Mouse (Mus musculus) midbrain, embryonic 12.5 days (tissue): ENCODE measurements at regions not wholly inside any gene's neighbourhood (a gene's known extent, or its start where the extent isn't known, plus 50 kb on each side); places are given as distances from the start of the nearest gene placed in this dataset.

Experiments
- ATAC-seq: fragments of 200-750 bp; cut with Nextera tagmentation; 2 replicates; pipeline ENCODE4 v1.8.0; 2017; ENCODE audit warnings: low read depth, moderate TSS enrichment, moderate library complexity; ENCODE audit not compliant: low FRiP score
- H3K27ac ChIP-seq: fragments of 300-500 bp; sonication (generic); replicated peaks from 2 replicates; pipeline ENCODE4 v1.5.1; 2016; ENCODE audit warnings: mild to moderate bottlenecking
- H3K27me3 ChIP-seq: fragments of 300-500 bp; sonication (generic); 2 replicates; pipeline ENCODE4 v1.6.1; 2016; ENCODE audit warnings: mild to moderate bottlenecking
- H3K36me3 ChIP-seq: fragments of 300-500 bp; sonication (generic); 2 replicates; pipeline ENCODE4 v1.6.1; 2016
- H3K4me1 ChIP-seq: fragments of 300-500 bp; sonication (generic); 2 replicates; pipeline ENCODE4 v1.6.1; 2016
- H3K4me2 ChIP-seq: fragments of 300-500 bp; sonication (generic); replicated peaks from 2 replicates; pipeline ENCODE4 v1.6.1; 2016; ENCODE audit warnings: mild to moderate bottlenecking, moderate library complexity
- H3K4me3 ChIP-seq: fragments of 300-500 bp; sonication (generic); 2 replicates; pipeline ENCODE4 v1.5.1; 2016; ENCODE audit warnings: mild to moderate bottlenecking
- H3K9ac ChIP-seq: fragments of 300-500 bp; sonication (generic); replicated peaks from 2 replicates; pipeline ENCODE4 v1.6.1; 2016; ENCODE audit warnings: mild to moderate bottlenecking, moderate library complexity
- H3K9me3 ChIP-seq: fragments of 300-500 bp; sonication (generic); 2 replicates; pipeline ENCODE4 v1.6.1; 2016; ENCODE audit warnings: mild to moderate bottlenecking
- WGBS: fragments of 180-500 bp; shearing (Covaris S2); methylation state at CpG from one replicate; pipeline ENCODE4 v1.1.7; 2016; 5-methylcytosine and 5-hydroxymethylcytosine counted together

DNA sequence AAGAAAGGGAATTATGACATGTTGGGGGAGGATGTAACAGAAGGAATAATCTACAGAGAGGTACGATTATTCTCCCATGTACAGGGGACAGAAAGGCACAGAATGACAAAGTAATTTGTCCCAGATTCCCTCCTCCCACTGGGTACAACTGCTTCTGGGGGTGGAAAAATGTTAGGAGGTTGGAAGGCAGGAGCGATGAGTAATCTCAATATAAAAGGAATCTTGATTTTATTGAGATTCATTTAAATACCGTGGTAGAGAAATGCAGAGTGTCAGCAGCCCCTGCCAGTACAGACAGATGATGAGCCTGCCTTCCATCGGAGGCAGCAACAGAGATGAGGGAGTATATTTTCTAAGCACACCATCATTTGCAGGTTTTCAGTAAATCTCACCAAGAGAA is 107.1 kb upstream of the Dpt start:
- Histone ChIP-seq H3K4me2 (no peak overlapping the region), H3K36me3 (no peaks in the 10 kb centered on the region), H3K27me3 (no peaks in the 10 kb centered on the region), H3K4me1 (no peaks in the 10 kb centered on the region), H3K4me3 (no peak overlapping the region), H3K9ac (no peak overlapping the region), H3K9me3 (no peaks in the 10 kb centered on the region), H3K27ac (no peak overlapping the region)
- WGBS = 89% methylated on average over 4 of the region's 4 CpGs
- ATAC-seq = no peak

DNA sequence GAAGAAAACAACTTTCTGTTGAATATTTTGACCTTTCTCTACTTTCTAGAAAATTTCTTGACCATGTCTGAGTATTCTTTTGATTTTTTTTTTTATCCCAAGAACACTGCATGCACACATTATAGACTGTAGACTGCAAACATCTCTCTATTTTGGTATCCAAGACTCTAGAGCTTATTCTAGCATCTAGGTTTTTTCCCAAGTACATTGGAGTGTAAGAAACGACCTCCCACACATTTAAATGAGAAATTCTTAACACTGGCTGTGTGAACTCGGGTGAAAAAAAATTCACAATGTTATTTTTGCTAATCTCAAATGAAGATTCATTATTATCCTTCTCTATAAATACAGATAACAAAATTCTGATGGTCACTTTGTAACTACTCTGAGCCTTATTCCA is 112.0 kb upstream of the Dpt start:
- 73% methylated on average over 2 of the region's 2 CpGs for WGBS
- H3K27ac ChIP-seq = no peak overlapping the region
- H3K4me2 ChIP-seq = no peak overlapping the region
- H3K4me3 ChIP-seq = no peak overlapping the region
- no peaks in the 10 kb centered on the region for H3K4me1 ChIP-seq
- H3K9me3 ChIP-seq = no peaks in the 10 kb centered on the region
- no peak for ATAC-seq
- H3K36me3 ChIP-seq = no peaks in the 10 kb centered on the region
- no peaks in the 10 kb centered on the region for H3K27me3 ChIP-seq
- no peak overlapping the region for H3K9ac ChIP-seq

DNA sequence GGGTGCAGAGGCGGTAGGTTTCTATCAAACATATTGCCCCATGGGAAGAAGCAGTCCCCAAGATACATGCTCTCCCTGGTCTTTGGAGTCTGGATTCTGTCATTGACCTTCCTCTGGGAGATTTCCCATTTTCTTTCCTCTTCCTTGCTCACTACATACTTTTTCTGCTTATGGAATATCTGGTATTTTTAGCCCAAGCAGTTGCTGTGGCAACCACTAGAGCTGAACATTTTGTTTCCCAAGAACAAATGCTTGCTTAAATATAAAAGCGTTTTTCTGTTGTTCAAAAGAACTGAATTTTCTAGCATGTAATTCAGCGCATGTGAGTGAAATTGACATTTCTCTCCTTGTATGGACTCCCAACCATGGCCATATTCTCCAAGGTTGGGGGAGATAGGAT is 112.7 kb upstream of the Dpt start:
- Histone ChIP-seq H3K4me1 (no peaks in the 10 kb centered on the region), H3K9ac (no peak overlapping the region), H3K4me3 (no peak overlapping the region), H3K9me3 (no peaks in the 10 kb centered on the region), H3K36me3 (no peaks in the 10 kb centered on the region), H3K27ac (no peak overlapping the region), H3K27me3 (no peaks in the 10 kb centered on the region), H3K4me2 (no peak overlapping the region)
- no peak for ATAC-seq
- 96% methylated on average over 3 of the region's 3 CpGs for WGBS

DNA sequence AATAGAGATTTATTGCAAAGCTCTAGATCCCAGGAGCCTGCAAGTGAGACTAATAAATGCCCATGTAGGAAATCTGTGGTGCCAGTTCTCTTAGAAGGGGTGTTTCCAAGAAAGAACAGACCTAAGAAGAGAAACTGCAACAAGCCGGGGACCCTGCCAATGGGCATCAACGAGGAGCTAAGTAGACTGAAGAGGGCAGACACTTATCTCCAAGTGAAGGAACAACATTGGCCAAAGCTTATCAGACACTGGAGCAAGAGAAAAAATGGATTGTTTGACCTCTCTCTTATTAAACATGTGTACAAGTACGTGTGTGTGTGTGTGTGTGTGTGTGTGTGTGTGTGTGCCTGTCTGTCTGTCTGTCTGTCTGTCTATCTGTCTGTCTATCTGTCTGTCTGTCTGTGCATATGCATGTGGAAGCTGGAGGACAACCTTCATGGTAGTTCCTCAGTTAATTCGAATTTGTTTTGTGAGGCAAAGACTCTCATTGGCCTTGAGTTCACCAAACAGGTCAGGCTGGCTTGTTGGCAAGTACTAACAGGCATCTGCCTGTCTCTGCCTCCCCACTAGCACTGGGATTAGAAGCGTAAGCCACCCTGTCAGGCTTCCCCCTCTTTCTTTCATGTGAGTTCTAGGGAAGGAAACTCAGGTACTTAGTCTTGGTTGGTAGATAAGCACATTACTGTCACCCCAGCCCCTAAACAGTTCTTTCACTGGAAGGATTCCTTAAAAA is 113.4 kb upstream of the Dpt start:
- Histone ChIP-seq H3K27ac (no peak overlapping the region), H3K4me2 (no peak overlapping the region), H3K36me3 (no peaks in the 10 kb centered on the region), H3K27me3 (no peaks in the 10 kb centered on the region), H3K9me3 (no peaks in the 10 kb centered on the region), H3K4me3 (no peak overlapping the region), H3K9ac (no peak overlapping the region), H3K4me1 (no peaks in the 10 kb centered on the region)
- ATAC-seq = no peak
- WGBS = 76% methylated on average over 5 of the region's 5 CpGs

DNA sequence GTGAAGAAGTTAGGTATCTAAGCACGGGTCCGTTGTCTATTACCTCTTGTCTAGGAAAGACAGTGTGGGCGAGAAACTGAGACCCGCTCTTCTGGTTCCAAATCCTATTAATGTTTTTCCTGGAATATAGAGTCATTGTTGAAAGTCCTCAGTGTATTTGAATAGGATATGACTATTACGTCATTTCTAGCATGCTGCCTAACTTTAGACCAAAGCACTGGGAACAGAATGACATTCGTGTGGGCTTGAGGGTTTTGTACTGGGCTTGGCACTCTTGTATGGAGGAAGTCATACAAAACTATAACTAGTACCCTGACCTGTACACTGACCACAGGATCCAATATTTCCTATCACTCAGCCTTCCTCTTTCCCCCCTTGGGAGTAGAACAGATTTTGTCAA is 114.0 kb upstream of the Dpt start:
- Histone ChIP-seq H3K27me3 (no peaks in the 10 kb centered on the region), H3K36me3 (no peaks in the 10 kb centered on the region), H3K4me2 (no peak overlapping the region), H3K9ac (no peak overlapping the region), H3K9me3 (no peaks in the 10 kb centered on the region), H3K4me3 (no peak overlapping the region), H3K27ac (no peak overlapping the region), H3K4me1 (no peaks in the 10 kb centered on the region)
- 93% methylated on average over 6 of the region's 6 CpGs for WGBS
- no peak for ATAC-seq

DNA sequence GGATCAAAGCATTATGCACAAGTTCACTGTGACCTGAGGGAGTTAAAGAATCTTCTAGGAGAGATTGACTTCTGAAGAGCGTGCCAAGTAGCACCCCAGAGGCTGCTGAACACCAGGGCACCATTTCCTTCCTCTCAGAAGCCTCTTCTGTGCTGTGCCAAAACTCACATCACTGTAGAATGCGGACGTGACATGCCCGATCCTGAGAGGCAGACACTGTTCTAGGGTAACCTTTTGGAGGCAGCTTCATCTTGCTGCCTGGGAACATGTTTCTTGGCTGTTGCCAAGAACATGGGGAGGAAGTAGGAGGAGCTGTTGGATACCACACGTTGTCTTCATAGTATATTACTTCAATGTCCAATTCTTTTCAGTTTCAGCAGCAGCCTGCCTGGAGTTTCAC is 114.9 kb upstream of the Dpt start:
- H3K4me2 ChIP-seq = no peak overlapping the region
- H3K9ac ChIP-seq = no peak overlapping the region
- no peak overlapping the region for H3K4me3 ChIP-seq
- H3K4me1 ChIP-seq = no peaks in the 10 kb centered on the region
- WGBS = 81% methylated on average over 5 of the region's 5 CpGs
- no peak for ATAC-seq
- H3K27me3 ChIP-seq = no peaks in the 10 kb centered on the region
- 0 out of 2 replicates have a peak, but pooled peaks cover 2% of the 10 kb centered on the region for H3K9me3 ChIP-seq
- H3K36me3 ChIP-seq = no peaks in the 10 kb centered on the region
- no peak overlapping the region for H3K27ac ChIP-seq

DNA sequence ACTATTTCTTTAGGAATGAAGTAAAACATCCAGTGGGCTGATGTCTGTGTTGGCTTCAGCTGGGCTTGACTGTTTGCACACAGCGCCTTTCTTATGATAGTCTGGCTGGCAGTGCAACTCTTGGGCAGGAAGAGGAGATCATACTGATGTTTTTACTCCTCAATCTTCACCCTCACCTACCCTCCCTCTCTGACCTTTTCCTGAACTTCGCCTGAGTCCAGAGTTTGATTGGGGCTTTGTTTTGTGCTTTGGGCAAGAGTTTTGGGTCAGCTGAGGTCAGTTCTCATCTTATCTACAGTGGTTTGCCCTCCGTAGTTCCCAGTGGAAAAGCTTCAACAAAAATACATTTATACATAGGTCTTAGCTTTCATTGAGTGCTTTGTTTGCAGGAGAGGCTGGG is 118.1 kb upstream of the Dpt start:
- 0 out of 2 replicates have a peak, but pooled peaks cover 2% of the 10 kb centered on the region for H3K9me3 ChIP-seq
- H3K9ac ChIP-seq = no peak overlapping the region
- ATAC-seq = no peak
- no peaks in the 10 kb centered on the region for H3K36me3 ChIP-seq
- no peak overlapping the region for H3K27ac ChIP-seq
- no peaks in the 10 kb centered on the region for H3K27me3 ChIP-seq
- no peak overlapping the region for H3K4me2 ChIP-seq
- WGBS = 84% methylated on average over 3 of the region's 3 CpGs
- no peak overlapping the region for H3K4me3 ChIP-seq
- no peaks in the 10 kb centered on the region for H3K4me1 ChIP-seq

DNA sequence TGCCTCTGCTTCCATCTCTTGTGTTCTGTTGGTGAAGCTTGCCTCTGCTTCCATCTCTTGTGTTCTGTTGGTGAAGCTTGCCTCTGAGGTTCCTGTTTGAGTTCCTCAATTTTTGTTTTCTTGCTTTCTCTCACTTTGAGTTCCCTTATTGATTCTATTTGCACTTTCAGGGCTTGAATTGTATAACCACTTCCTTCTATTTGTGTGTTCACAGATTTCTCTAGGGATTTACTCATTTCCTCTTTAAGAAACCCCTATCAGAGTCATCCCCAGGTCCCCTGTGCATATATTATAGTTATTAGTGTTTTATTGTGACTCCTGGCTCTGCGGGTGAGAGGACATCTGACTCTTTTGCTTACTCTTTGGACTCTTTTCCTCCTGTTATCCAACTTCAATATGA is 144.2 kb upstream of the Dpt start:
- H3K4me2 ChIP-seq = no peak overlapping the region
- no peak for ATAC-seq
- whole genome bisulfite sequencing = 88% methylated on average over 1 of the region's 1 CpGs

DNA sequence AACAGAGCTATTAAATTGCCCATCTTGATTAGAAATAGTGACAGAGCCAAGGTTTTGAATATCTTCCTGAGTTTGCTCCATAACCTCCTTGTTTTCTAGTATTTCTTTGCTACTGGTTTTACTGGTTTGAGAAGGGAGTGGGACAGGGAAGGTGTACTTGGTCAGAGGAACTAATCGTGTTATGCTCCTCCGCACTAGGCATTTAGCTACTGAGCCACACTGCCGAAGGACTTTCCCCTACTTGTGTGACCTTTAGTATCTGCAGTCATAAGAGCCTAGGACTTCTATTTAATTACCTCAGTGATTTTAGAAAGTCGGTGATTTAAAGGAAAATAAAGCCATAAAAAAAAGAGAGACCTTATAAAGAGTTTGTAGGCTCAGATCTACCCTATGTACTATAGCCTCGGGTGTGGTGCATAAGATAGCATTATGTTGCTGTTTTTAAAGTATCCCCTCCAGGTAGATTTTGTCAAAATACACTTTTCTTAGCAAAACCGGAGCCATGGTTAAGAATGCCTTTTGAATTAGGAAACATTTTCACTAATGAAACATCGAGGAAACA is 158.5 kb upstream of the Dpt start:
- H3K36me3 ChIP-seq = no peaks in the 10 kb centered on the region
- H3K27me3 ChIP-seq = no peaks in the 10 kb centered on the region
- H3K9me3 ChIP-seq = no peaks in the 10 kb centered on the region
- no peaks in the 10 kb centered on the region for H3K4me1 ChIP-seq
- H3K9ac ChIP-seq = no peak overlapping the region
- H3K27ac ChIP-seq = no peak overlapping the region
- 88% methylated on average over 7 of the region's 7 CpGs for WGBS
- no peak overlapping the region for H3K4me3 ChIP-seq
- no peak overlapping the region for H3K4me2 ChIP-seq
- no peak for ATAC-seq

More for the DNA sequence above, 144.2 kb upstream of the Dpt start:
- Histone ChIP-seq H3K9me3 (no peaks in the 10 kb centered on the region), H3K27me3 (no peaks in the 10 kb centered on the region), H3K27ac (no peak overlapping the region), H3K4me3 (no peak overlapping the region), H3K9ac (no peak overlapping the region), H3K4me1 (no peaks in the 10 kb centered on the region), H3K36me3 (no peaks in the 10 kb centered on the region)

DNA sequence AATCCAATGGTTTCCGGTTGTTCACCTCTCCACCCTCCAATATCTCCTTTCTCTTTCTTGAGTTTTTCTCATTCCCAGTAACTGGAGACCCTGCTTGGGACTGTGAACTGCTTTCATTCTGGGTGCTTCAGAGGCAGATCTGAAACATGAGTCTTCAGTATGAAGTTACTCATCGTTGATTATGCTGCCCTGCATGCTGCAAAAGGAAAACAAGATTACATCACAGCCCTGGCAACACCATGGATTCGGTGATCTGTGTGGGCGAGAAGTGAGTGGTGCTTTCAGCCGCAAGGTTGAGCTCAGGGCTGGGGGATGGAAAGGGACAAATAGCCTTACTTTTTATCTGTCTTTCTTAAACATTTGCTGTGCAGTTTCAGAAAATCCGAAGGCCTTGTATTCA is 164.8 kb upstream of the Dpt start:
- Histone ChIP-seq H3K9ac (no peak overlapping the region), H3K36me3 (no peaks in the 10 kb centered on the region), H3K27ac (no peak overlapping the region), H3K4me2 (no peak overlapping the region), H3K4me3 (no peak overlapping the region), H3K27me3 (no peaks in the 10 kb centered on the region), H3K9me3 (no peaks in the 10 kb centered on the region), H3K4me1 (no peaks in the 10 kb centered on the region)
- ATAC-seq = no peak
- WGBS = 82% methylated on average over 6 of the region's 6 CpGs

DNA sequence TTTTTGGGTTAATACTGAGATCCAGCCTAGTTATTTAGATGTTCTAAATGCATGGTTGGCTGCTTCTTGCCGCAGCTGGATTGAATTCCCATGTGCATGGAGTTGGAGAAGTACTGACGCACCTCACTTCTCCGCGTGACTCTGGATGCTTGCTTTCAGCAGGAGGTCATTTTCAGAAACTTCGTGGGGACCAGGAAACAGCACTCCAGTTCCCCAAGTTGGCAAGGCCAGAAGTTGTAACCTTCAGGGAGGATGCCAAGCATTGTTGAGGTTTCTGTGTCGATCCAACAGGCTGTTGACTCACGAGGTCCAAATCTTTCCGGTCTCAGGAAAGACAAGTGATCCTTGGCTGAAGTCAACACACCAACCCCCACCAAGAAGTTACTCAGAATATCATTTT is 167.6 kb upstream of the Dpt start:
- no peak overlapping the region for H3K4me2 ChIP-seq
- no peaks in the 10 kb centered on the region for H3K27me3 ChIP-seq
- 90% methylated on average over 8 of the region's 8 CpGs for WGBS
- H3K4me3 ChIP-seq = no peak overlapping the region
- no peaks in the 10 kb centered on the region for H3K9me3 ChIP-seq
- H3K36me3 ChIP-seq = no peaks in the 10 kb centered on the region
- no peak overlapping the region for H3K9ac ChIP-seq
- H3K4me1 ChIP-seq = no peaks in the 10 kb centered on the region
- no peak for ATAC-seq
- no peak overlapping the region for H3K27ac ChIP-seq

DNA sequence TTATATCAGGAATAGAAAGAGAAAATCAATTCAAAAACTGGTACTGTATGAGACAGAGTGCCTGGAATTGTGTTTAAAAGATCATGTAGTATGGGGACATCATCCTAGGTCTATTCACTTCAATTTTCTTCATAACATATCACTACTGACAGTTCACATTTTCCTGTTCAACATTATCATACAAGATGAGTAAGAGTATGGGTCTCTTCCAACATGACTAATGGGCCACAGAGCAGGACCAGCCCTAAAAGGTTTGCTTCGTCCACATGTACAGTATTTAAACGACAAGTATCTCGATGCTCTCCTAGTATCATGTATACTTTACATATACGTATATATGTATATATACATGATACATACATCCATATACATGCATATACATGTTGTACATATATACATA is 164.8 kb upstream of the Atp1b1 start:
- 95% methylated on average over 4 of the region's 4 CpGs for WGBS
- H3K9ac ChIP-seq = no peak overlapping the region

DNA sequence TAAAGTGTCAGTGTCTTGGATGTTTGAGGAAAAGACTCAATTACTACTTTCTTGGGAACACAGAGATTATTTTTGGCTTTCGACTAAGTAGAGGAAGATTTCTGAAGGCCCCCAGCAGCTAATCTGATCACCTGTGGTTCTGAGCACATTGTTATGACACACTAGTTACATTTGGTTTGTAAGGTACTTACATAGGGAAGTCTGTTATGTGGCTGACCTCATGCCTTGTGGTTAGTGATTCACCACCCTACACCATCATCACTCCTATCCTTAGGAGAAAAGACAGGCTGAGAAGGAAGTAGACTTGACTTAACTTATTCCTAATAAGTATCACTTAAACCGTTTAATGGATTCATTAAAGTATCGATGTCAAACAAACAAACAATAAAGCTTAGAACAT is 164.3 kb upstream of the Atp1b1 start:
- ATAC-seq = no peak

More for the DNA sequence above, 164.8 kb upstream of the Atp1b1 start:
- no peak for ATAC-seq
- H3K27ac ChIP-seq = no peak overlapping the region
- H3K27me3 ChIP-seq = no peaks in the 10 kb centered on the region
- H3K4me3 ChIP-seq = no peak overlapping the region
- H3K4me1 ChIP-seq = no peaks in the 10 kb centered on the region
- H3K4me2 ChIP-seq = no peak overlapping the region
- no peaks in the 10 kb centered on the region for H3K36me3 ChIP-seq
- no peaks in the 10 kb centered on the region for H3K9me3 ChIP-seq

More for the DNA sequence above, 164.3 kb upstream of the Atp1b1 start:
- Histone ChIP-seq H3K4me1 (no peaks in the 10 kb centered on the region), H3K4me2 (no peak overlapping the region), H3K9me3 (no peaks in the 10 kb centered on the region), H3K27me3 (no peaks in the 10 kb centered on the region), H3K9ac (no peak overlapping the region), H3K27ac (no peak overlapping the region), H3K4me3 (no peak overlapping the region), H3K36me3 (no peaks in the 10 kb centered on the region)
- WGBS = 89% methylated on average over 3 of the region's 3 CpGs
